Mouse (Mus musculus) stomach, postnatal 0 days (tissue): ENCODE data around the gene Olfr303. TPM values are rescaled to one million over a fixed set of nuclear protein-coding genes. Genes with fewer than 3 reads are reported as not detected.

Source experiments
- ATAC-seq: fragments of 200-750 bp; cut with Nextera tagmentation; 2 replicates; pipeline ENCODE4 v1.8.0; 2017; ENCODE audit not compliant: low FRiP score, low TSS enrichment
- DNase-seq: peaks from one replicate; pipeline ENCODE4 v3.0.0-alpha.2; 2016; ENCODE audit warnings: low spot score
- H3K27ac ChIP-seq: fragments of 300-500 bp; sonication (generic); replicated peaks from 2 replicates; pipeline ENCODE4 v1.5.1; 2014; ENCODE audit warnings: mild to moderate bottlenecking, control low read depth
- H3K27me3 ChIP-seq: fragments of 300-500 bp; sonication (generic); 2 replicates; pipeline ENCODE4 v1.6.1; 2014; ENCODE audit warnings: low read length; ENCODE audit not compliant: control insufficient read depth, insufficient read depth
- H3K36me3 ChIP-seq: fragments of 300-500 bp; sonication (generic); 2 replicates; pipeline ENCODE4 v1.6.1; 2014; ENCODE audit warnings: low read length, mixed read lengths; ENCODE audit not compliant: control insufficient read depth, insufficient read depth
- H3K4me1 ChIP-seq: fragments of 300-500 bp; sonication (generic); replicated peaks from 2 replicates; pipeline ENCODE4 v1.6.1; 2014; ENCODE audit warnings: antibody characterized with exemption; ENCODE audit not compliant: control insufficient read depth, insufficient read depth
- H3K4me2 ChIP-seq: fragments of 300-500 bp; sonication (generic); replicated peaks from 2 replicates; pipeline ENCODE4 v1.6.1; 2014; ENCODE audit warnings: low read depth, mild to moderate bottlenecking, control low read depth, moderate library complexity
- H3K4me3 ChIP-seq: fragments of 300-500 bp; sonication (generic); 2 replicates; pipeline ENCODE4 v1.5.1; 2014; ENCODE audit warnings: low read depth, low read length, control low read depth
- H3K9ac ChIP-seq: fragments of 300-500 bp; sonication (generic); 2 replicates; pipeline ENCODE4 v1.6.1; 2014; ENCODE audit warnings: mild to moderate bottlenecking, low read length, control low read depth, mixed read lengths
- H3K9me3 ChIP-seq: fragments of 300-500 bp; sonication (generic); 2 replicates; pipeline ENCODE4 v1.6.1; 2016; ENCODE audit warnings: low read length; ENCODE audit not compliant: control insufficient read depth
- CTCF ChIP-seq: IDR thresholded peaks from 2 replicates; pipeline ENCODE4 v1.5.1; 2016; ENCODE audit warnings: antibody characterized with exemption, low read depth, mild to moderate bottlenecking, moderate library complexity
- EP300 ChIP-seq: optimal IDR thresholded peaks from 2 replicates; pipeline ENCODE3; 2016; ENCODE audit warnings: antibody characterized with exemption
- WGBS: fragments of 180-500 bp; shearing (Covaris S2); extraction: QIAGEN DNeasy Blood & Tissue Kit; methylation state at CpG from one replicate; pipeline ENCODE4 v1.1.7; 2014; 5-methylcytosine and 5-hydroxymethylcytosine counted together
- polyA plus RNA-seq: library from polyadenylated mRNA; unstranded; fragments of >200 nt; fragmentation: Nextera tagmentation; extraction: Ambion mirVana; gene quantifications from 2 replicates; pipeline ENCODE4 v1.2.1, GENCODE M21; 2015

Gene Olfr303
- polyA plus RNA-seq, 1 experiment from 2014 or later, result not detected

GRCm38 (mm10) chr7:86344253-86344652 lies 53.3 kb downstream of the Olfr303 start:
- no peak overlapping the region for H3K9ac ChIP-seq
- WGBS, result 69% methylated on average over 3 of the region's 3 CpGs
- H3K4me3 ChIP-seq, result no peak overlapping the region
- no peak overlapping the region for H3K27ac ChIP-seq
- H3K9me3 ChIP-seq, result no peaks in the 10 kb centered on the region
- no peak for TF ChIP-seq CTCF
- TF ChIP-seq EP300, result no peak
- no peaks in the 10 kb centered on the region for H3K36me3 ChIP-seq
- ATAC-seq (no peak), DNase-seq (no peak)
- no peak overlapping the region for H3K4me2 ChIP-seq
- H3K4me1 ChIP-seq, result no peaks in the 10 kb centered on the region
- no peaks in the 10 kb centered on the region for H3K27me3 ChIP-seq

GRCm38 (mm10) chr7:86342881-86343565 lies 54.6 kb downstream of the Olfr303 start:
- H3K4me3 ChIP-seq, result no peak overlapping the region
- no peak overlapping the region for H3K9ac ChIP-seq
- no peaks in the 10 kb centered on the region for H3K27me3 ChIP-seq
- TF ChIP-seq CTCF, result no peak
- TF ChIP-seq EP300, result no peak
- DNase-seq (no peak), ATAC-seq (no peak)
- WGBS, result 65% methylated on average over 14 of the region's 14 CpGs
- no peak overlapping the region for H3K27ac ChIP-seq
- H3K4me2 ChIP-seq, result no peak overlapping the region
- no peaks in the 10 kb centered on the region for H3K4me1 ChIP-seq
- no peaks in the 10 kb centered on the region for H3K9me3 ChIP-seq
- H3K36me3 ChIP-seq, result no peaks in the 10 kb centered on the region

Other genes with a start within 250 kb of the Olfr303 start
- not detected in 2 replicates for gene Vmn2r75, start 226.0 kb downstream of the Olfr303 start, polyA plus RNA-seq
- gene Vmn2r76, start 151.5 kb downstream of the Olfr303 start, polyA plus RNA-seq, result 0.02 TPM in 1 of 2 replicates, not detected in the other
- not detected in 2 replicates for gene Olfr310, start 120.6 kb downstream of the Olfr303 start, polyA plus RNA-seq
- gene Olfr309, start 84.1 kb downstream of the Olfr303 start, polyA plus RNA-seq, result not detected in 2 replicates
- gene Olfr308, start 72.2 kb downstream of the Olfr303 start, polyA plus RNA-seq, result 0.06 TPM in 1 of 2 replicates, not detected in the other
- 0.02 TPM in 1 of 2 replicates, not detected in the other for gene Olfr307, start 60.2 kb downstream of the Olfr303 start, polyA plus RNA-seq
- gene Olfr305, start 30.9 kb downstream of the Olfr303 start, polyA plus RNA-seq, result not detected in 2 replicates
- not detected in 2 replicates for gene Olfr304, start 11.1 kb downstream of the Olfr303 start, polyA plus RNA-seq
- gene Olfr301, start 6.1 kb upstream of the Olfr303 start, polyA plus RNA-seq, result not detected in 2 replicates
- not detected in 2 replicates for gene Olfr299, start 62.1 kb upstream of the Olfr303 start, polyA plus RNA-seq
- gene Olfr298, start 94.7 kb upstream of the Olfr303 start, polyA plus RNA-seq, result not detected in 2 replicates
- not detected in 2 replicates for gene Olfr297, start 122.2 kb upstream of the Olfr303 start, polyA plus RNA-seq
- gene Olfr295, start 186.1 kb upstream of the Olfr303 start, polyA plus RNA-seq, result not detected in 2 replicates
- not detected in 2 replicates for gene Olfr294, start 218.9 kb upstream of the Olfr303 start, polyA plus RNA-seq